Mouse (Mus musculus): ENCODE results near the gene Defb5. TPM values are rescaled to one million over a fixed set of nuclear protein-coding genes. Genes with fewer than 3 reads are reported as not detected.
"Not testable (repeated sequence)": the region's sequence is repeated elsewhere in the genome, so short reads cannot be mapped to it uniquely, and the experiment has no call there.

Gene Defb5
- not detected in 2 replicates for polyA plus RNA-seq (2014; fragmentation: Nextera tagmentation; extraction: Ambion mirVana)

- no peak for DNase-seq (ENCODE audit: low spot score)
- no peak for ATAC-seq (ENCODE audit: low FRiP score)
- Histone ChIP-seq H3K9me3 (ENCODE audit: control insufficient read depth, low read length) (no peaks in the 10 kb centered on the region), H3K27ac (ENCODE audit: low read depth, low read length) (no peak within 1 kb of the TSS), H3K27me3 (ENCODE audit: control insufficient read depth, insufficient read depth, low read length) (no peaks in the 10 kb centered on the region), H3K4me1 (replicated peaks; ENCODE audit: control insufficient read depth, insufficient read depth, low read length) (no peaks in the 10 kb centered on the region), H3K4me2 (replicated peaks; ENCODE audit: low read depth, low read length) (no peak within 1 kb of the TSS), H3K4me3 (ENCODE audit: low read depth, low read length) (no peak within 1 kb of the TSS), H3K36me3 (ENCODE audit: control insufficient read depth, insufficient read depth, low read length) (no peaks in the 10 kb centered on the region), H3K9ac (ENCODE audit: low read depth, low read length) (no peak within 1 kb of the TSS)
- WGBS = 91% methylated on average over 5 of the region's 5 CpGs
Measured at GRCm38 (mm10) chr8:19247280-19247679, at the start of gene Defb5. Gene Defb5, plus strand, starts transcription at chr8:19247580.

- ATAC-seq (ENCODE audit: low FRiP score) = no peak
- DNase-seq (ENCODE audit: low spot score) = no peak
- Histone ChIP-seq H3K4me1 (replicated peaks; ENCODE audit: control insufficient read depth, insufficient read depth, low read length) (no peaks in the 10 kb centered on the region), H3K27me3 (ENCODE audit: control insufficient read depth, insufficient read depth, low read length) (no peaks in the 10 kb centered on the region), H3K36me3 (ENCODE audit: control insufficient read depth, insufficient read depth, low read length) (no peaks in the 10 kb centered on the region), H3K9ac (ENCODE audit: low read depth, low read length) (no peak within 1 kb of the TSS), H3K27ac (ENCODE audit: low read depth, low read length) (no peak within 1 kb of the TSS), H3K4me2 (replicated peaks; ENCODE audit: low read depth, low read length) (no peak within 1 kb of the TSS), H3K9me3 (ENCODE audit: control insufficient read depth, low read length) (no peaks in the 10 kb centered on the region), H3K4me3 (ENCODE audit: low read depth, low read length) (no peak within 1 kb of the TSS)
- WGBS = 64% methylated on average over 1 of the region's 1 CpGs
Measured at GRCm38 (mm10) chr8:19225161-19225560, 22.2 kb upstream of the Defb5 start, which contains the start of gene Defb6. Gene Defb6, plus strand, starts transcription at chr8:19225478.

GRCm38 (mm10) chr8:19238101-19238500 lies 9.3 kb upstream of the Defb5 start:
- H3K4me1 ChIP-seq (replicated peaks; ENCODE audit: control insufficient read depth, insufficient read depth, low read length) = no peaks in the 10 kb centered on the region
- whole genome bisulfite sequencing = 55% methylated on average over 1 of the region's 1 CpGs
- H3K36me3 ChIP-seq (ENCODE audit: control insufficient read depth, insufficient read depth, low read length) = no peaks in the 10 kb centered on the region
- no peak overlapping the region for H3K9ac ChIP-seq (ENCODE audit: low read depth, low read length)
- H3K9me3 ChIP-seq (ENCODE audit: control insufficient read depth, low read length) = no peaks in the 10 kb centered on the region
- no peaks in the 10 kb centered on the region for H3K27me3 ChIP-seq (ENCODE audit: control insufficient read depth, insufficient read depth, low read length)
- no peak overlapping the region for H3K4me3 ChIP-seq (ENCODE audit: low read depth, low read length)
- H3K4me2 ChIP-seq (replicated peaks; ENCODE audit: low read depth, low read length) = no peak overlapping the region
- no peak overlapping the region for H3K27ac ChIP-seq (ENCODE audit: low read depth, low read length)
- DNase-seq (ENCODE audit: low spot score) (no peak), ATAC-seq (ENCODE audit: low FRiP score) (no peak)

GRCm38 (mm10) chr8:19239616-19240015 lies 7.8 kb upstream of the Defb5 start, which contains the start of gene Defb46:
Gene Defb46, plus strand, starts transcription at chr8:19239916.
- no peak within 1 kb of the TSS for H3K27ac ChIP-seq (ENCODE audit: low read depth, low read length)
- no peak within 1 kb of the TSS for H3K9ac ChIP-seq (ENCODE audit: low read depth, low read length)
- no peak for DNase-seq (ENCODE audit: low spot score)
- 83% methylated on average over 2 of the region's 2 CpGs for WGBS
- H3K4me2 ChIP-seq (replicated peaks; ENCODE audit: low read depth, low read length) = no peak within 1 kb of the TSS
- no peaks in the 10 kb centered on the region for H3K36me3 ChIP-seq (ENCODE audit: control insufficient read depth, insufficient read depth, low read length)
- no peaks in the 10 kb centered on the region for H3K27me3 ChIP-seq (ENCODE audit: control insufficient read depth, insufficient read depth, low read length)
- no peaks in the 10 kb centered on the region for H3K4me1 ChIP-seq (replicated peaks; ENCODE audit: control insufficient read depth, insufficient read depth, low read length)
- no peaks in the 10 kb centered on the region for H3K9me3 ChIP-seq (ENCODE audit: control insufficient read depth, low read length)
- ATAC-seq (ENCODE audit: low FRiP score) = no peak
- no peak within 1 kb of the TSS for H3K4me3 ChIP-seq (ENCODE audit: low read depth, low read length)

GRCm38 (mm10) chr8:19258136-19258535 lies 10.8 kb downstream of the Defb5 start:
- H3K9ac ChIP-seq (ENCODE audit: low read depth, low read length) = no peak overlapping the region
- ATAC-seq (ENCODE audit: low FRiP score) (no peak), DNase-seq (ENCODE audit: low spot score) (no peak)
- no peaks in the 10 kb centered on the region for H3K9me3 ChIP-seq (ENCODE audit: control insufficient read depth, low read length)
- no peaks in the 10 kb centered on the region for H3K27me3 ChIP-seq (ENCODE audit: control insufficient read depth, insufficient read depth, low read length)
- no peak overlapping the region for H3K4me3 ChIP-seq (ENCODE audit: low read depth, low read length)
- no peak overlapping the region for H3K4me2 ChIP-seq (replicated peaks; ENCODE audit: low read depth, low read length)
- no peaks in the 10 kb centered on the region for H3K4me1 ChIP-seq (replicated peaks; ENCODE audit: control insufficient read depth, insufficient read depth, low read length)
- H3K27ac ChIP-seq (ENCODE audit: low read depth, low read length) = no peak overlapping the region
- H3K36me3 ChIP-seq (ENCODE audit: control insufficient read depth, insufficient read depth, low read length) = no peaks in the 10 kb centered on the region

GRCm38 (mm10) chr8:19259667-19260066 lies 12.3 kb downstream of the Defb5 start:
- DNase-seq (ENCODE audit: low spot score) = no peak
- WGBS = 55% methylated on average over 3 of the region's 3 CpGs
- no peaks in the 10 kb centered on the region for H3K9me3 ChIP-seq (ENCODE audit: control insufficient read depth, low read length)
- H3K9ac ChIP-seq (ENCODE audit: low read depth, low read length) = no peak overlapping the region
- no peak overlapping the region for H3K27ac ChIP-seq (ENCODE audit: low read depth, low read length)
- H3K27me3 ChIP-seq (ENCODE audit: control insufficient read depth, insufficient read depth, low read length) = no peaks in the 10 kb centered on the region
- no peak overlapping the region for H3K4me2 ChIP-seq (replicated peaks; ENCODE audit: low read depth, low read length)
- ATAC-seq (ENCODE audit: low FRiP score) = no peak
- no peak overlapping the region for H3K4me3 ChIP-seq (ENCODE audit: low read depth, low read length)
- H3K36me3 ChIP-seq (ENCODE audit: control insufficient read depth, insufficient read depth, low read length) = no peaks in the 10 kb centered on the region
- no peaks in the 10 kb centered on the region for H3K4me1 ChIP-seq (replicated peaks; ENCODE audit: control insufficient read depth, insufficient read depth, low read length)

GRCm38 (mm10) chr8:19293060-19293459 lies 45.7 kb downstream of the Defb5 start, which contains the start of gene Defb3:
Gene Defb3, plus strand, starts transcription at chr8:19293360.
- not testable (repeated sequence) for H3K36me3 ChIP-seq (ENCODE audit: control insufficient read depth, insufficient read depth, low read length); H3K4me3 ChIP-seq (ENCODE audit: low read depth, low read length); H3K4me2 ChIP-seq (replicated peaks; ENCODE audit: low read depth, low read length); H3K27ac ChIP-seq (ENCODE audit: low read depth, low read length); H3K9me3 ChIP-seq (ENCODE audit: control insufficient read depth, low read length); ATAC-seq (ENCODE audit: low FRiP score); DNase-seq (ENCODE audit: low spot score); H3K27me3 ChIP-seq (ENCODE audit: control insufficient read depth, insufficient read depth, low read length); H3K9ac ChIP-seq (ENCODE audit: low read depth, low read length); H3K4me1 ChIP-seq (replicated peaks; ENCODE audit: control insufficient read depth, insufficient read depth, low read length)
- WGBS = 43% methylated on average over 1 of the region's 2 CpGs

GRCm38 (mm10) chr8:19298361-19298760 lies 51.0 kb downstream of the Defb5 start:
- not testable (repeated sequence) for H3K36me3 ChIP-seq (ENCODE audit: control insufficient read depth, insufficient read depth, low read length); H3K4me3 ChIP-seq (ENCODE audit: low read depth, low read length); H3K27me3 ChIP-seq (ENCODE audit: control insufficient read depth, insufficient read depth, low read length); H3K9ac ChIP-seq (ENCODE audit: low read depth, low read length); H3K27ac ChIP-seq (ENCODE audit: low read depth, low read length); H3K4me1 ChIP-seq (replicated peaks; ENCODE audit: control insufficient read depth, insufficient read depth, low read length); H3K4me2 ChIP-seq (replicated peaks; ENCODE audit: low read depth, low read length); ATAC-seq (ENCODE audit: low FRiP score); DNase-seq (ENCODE audit: low spot score); H3K9me3 ChIP-seq (ENCODE audit: control insufficient read depth, low read length)
- 64% methylated on average over 3 of the region's 3 CpGs for WGBS

Data from hindbrain, embryonic 11.5 days (tissue).